Mouse (Mus musculus) heart, embryonic 13.5 days (tissue): Measurements from ENCODE around the gene Tmem144. TPM values are rescaled to one million over a fixed set of nuclear protein-coding genes. Genes with fewer than 3 reads are reported as not detected.

Experiments used
- polyA plus RNA-seq: library from polyadenylated mRNA; unstranded; fragments of >200 nt; fragmentation: Nextera tagmentation; extraction: Ambion mirVana; gene quantifications from 2 replicates; pipeline ENCODE4 v1.2.1, GENCODE M21; 2015

Gene Tmem144
- polyA plus RNA-seq, 1 experiment from 2014 or later, result 12.1 TPM

Other genes starting within 250 kb of the Tmem144 start
- 21.1 and 23.9 TPM in 2 replicates for gene 4930579G24Rik, start 223.7 kb downstream of the Tmem144 start, polyA plus RNA-seq
- 132 and 144 TPM in 2 replicates for gene Etfdh, start 223.3 kb downstream of the Tmem144 start, polyA plus RNA-seq
- gene Rxfp1, start 114.9 kb downstream of the Tmem144 start, polyA plus RNA-seq, result 6.4 and 6.6 TPM in 2 replicates
- 43.8 and 54.8 TPM in 2 replicates for gene Fam198b, start 31.8 kb upstream of the Tmem144 start, polyA plus RNA-seq